Mouse (Mus musculus) heart, adult 8-10 months (tissue): ENCODE measurements around the gene Nutf2. TPM values are rescaled to one million over a fixed set of nuclear protein-coding genes. Genes with fewer than 3 reads are reported as not detected.

ENCODE experiments used
- total RNA-seq, 4 experiments: library from RNA; stranded (reverse); gene quantifications; 2 replicates each; pipeline ENCODE4 v1.2.4; 2022

Gene Nutf2
- total RNA-seq, 4 experiments from 2014 or later: 16.4 to 44.3 (median 30.6) TPM

Other genes starting within 250 kb of the Nutf2 start
- 10 to 100 TPM; 37.4 to 46.3 (median 40.7) TPM for gene Ctcf, start 224.0 kb upstream of the Nutf2 start, total RNA-seq
- gene Agrp, start 223.2 kb upstream of the Nutf2 start, total RNA-seq: not detected
- gene Carmil2, start 174.3 kb upstream of the Nutf2 start, total RNA-seq: under 1 TPM; 0.13 to 0.22 (median 0.14) TPM
- gene Acd, start 159.5 kb upstream of the Nutf2 start, total RNA-seq: 10 to 100 TPM; 10.2 to 11.5 (median 10.5) TPM
- 1 to 10 TPM; 5.9 to 8.1 (median 7.0) TPM for gene Pard6a, start 159.4 kb upstream of the Nutf2 start, total RNA-seq
- gene 4933405L10Rik, start 152.9 kb upstream of the Nutf2 start, total RNA-seq: not detected
- gene Enkd1, start 152.4 kb upstream of the Nutf2 start, total RNA-seq: 1 to 10 TPM; 1.2 to 2.7 (median 2.3) TPM
- 1 to 10 TPM; 2.8 to 3.9 (median 3.5) TPM for gene Gfod2, start 101.9 kb upstream of the Nutf2 start, total RNA-seq
- gene Ranbp10, start 33.2 kb upstream of the Nutf2 start, total RNA-seq: 10 to 100 TPM; 17.4 to 20.0 (median 18.7) TPM
- not detected for gene Tsnaxip1, start 32.8 kb upstream of the Nutf2 start, total RNA-seq
- 1 to 10 TPM; 2.0 to 2.6 (median 2.5) TPM for gene Cenpt, start 7.3 kb upstream of the Nutf2 start, total RNA-seq
- 10 to 100 TPM; 26.4 to 30.7 (median 28.0) TPM for gene Thap11, start 5.4 kb upstream of the Nutf2 start, total RNA-seq
- 10 to 100 TPM; 23.6 to 25.6 (median 24.2) TPM for gene Edc4, start 20.3 kb downstream of the Nutf2 start, total RNA-seq
- gene Nrn1l, start 33.0 kb downstream of the Nutf2 start, total RNA-seq: 1 to 10 TPM in 1 of 4 experiments, under 1 TPM in 3; 0.49 to 1.1 (median 0.85) TPM
- gene Pskh1, start 39.9 kb downstream of the Nutf2 start, total RNA-seq: 10 to 100 TPM; 15.6 to 19.2 (median 18.1) TPM
- gene Ctrl, start 73.3 kb downstream of the Nutf2 start, total RNA-seq: under 1 TPM in 1 of 4 experiments, not detected in 3; 0.44 TPM
- gene Psmb10, start 77.9 kb downstream of the Nutf2 start, total RNA-seq: 10 to 100 TPM; 54.6 to 72.9 (median 62.2) TPM
- gene Lcat, start 82.8 kb downstream of the Nutf2 start, total RNA-seq: 1 to 10 TPM in 1 of 4 experiments, under 1 TPM in 3; 0.34 to 1.7 (median 0.57) TPM
- gene Slc12a4, start 105.5 kb downstream of the Nutf2 start, total RNA-seq: 10 to 100 TPM; 39.9 to 50.4 (median 43.5) TPM
- not detected for gene Dpep3, start 118.8 kb downstream of the Nutf2 start, total RNA-seq
- gene Dus2, start 130.8 kb downstream of the Nutf2 start, total RNA-seq: 10 to 100 TPM in 1 of 4 experiments, 1 to 10 TPM in 3; 8.5 to 10.9 (median 8.7) TPM
- gene Dpep2nb, start 145.4 kb downstream of the Nutf2 start, total RNA-seq: not detected
- gene Ddx28, start 151.3 kb downstream of the Nutf2 start, total RNA-seq: 10 to 100 TPM; 11.0 to 12.4 (median 11.2) TPM
- 10 to 100 TPM; 14.1 to 19.5 (median 18.0) TPM for gene Nfatc3, start 198.3 kb downstream of the Nutf2 start, total RNA-seq